Mouse (Mus musculus) natural killer cell, adult 2 months (primary cell): ENCODE measurements around the gene Fcrl1.

Experiments used
- DNase-seq, 2 experiments: peaks; one replicate each; pipeline ENCODE4 v3.0.0; 2022; ENCODE audit warnings: low spot score in 2 of 2

Fcrl1 gene

GRCm38 (mm10) chr3:87410605-87411004 lies 34.4 kb downstream of the Fcrl1 start:
- DNase-seq = no peak

GRCm38 (mm10) chr3:87411150-87411549 lies 35.0 kb downstream of the Fcrl1 start:
- peak; percentile 32 to 54 for DNase-seq

- no peak for DNase-seq
Observed at GRCm38 (mm10) chr3:87420645-87421044, 44.5 kb downstream of the Fcrl1 start.

- no peak for DNase-seq
Observed at GRCm38 (mm10) chr3:87422386-87422910, 46.3 kb downstream of the Fcrl1 start.

GRCm38 (mm10) chr3:87435479-87435878 lies 59.3 kb downstream of the Fcrl1 start, which contains the start of gene Fcrl5:
Fcrl5 (plus strand) TSS chr3:87435773.
- DNase-seq = peak in 1 of 2 experiments; percentile 4

GRCm38 (mm10) chr3:87440586-87440985 lies 64.4 kb downstream of the Fcrl1 start:
- DNase-seq = no peak

GRCm38 (mm10) chr3:87443968-87444367 lies 67.8 kb downstream of the Fcrl1 start:
- DNase-seq = no peak
